Mouse (Mus musculus) spleen, embryonic (tissue): ENCODE results near the gene Cacna2d2.

Experiments
- CTCF ChIA-PET: fragments of 350-600 bp; sonication (Branson Sonifier 250); formaldehyde crosslinking; loops from one replicate; lab custom pipeline; 2022; lab: Charles Lee

Gene Cacna2d2

DNA sequence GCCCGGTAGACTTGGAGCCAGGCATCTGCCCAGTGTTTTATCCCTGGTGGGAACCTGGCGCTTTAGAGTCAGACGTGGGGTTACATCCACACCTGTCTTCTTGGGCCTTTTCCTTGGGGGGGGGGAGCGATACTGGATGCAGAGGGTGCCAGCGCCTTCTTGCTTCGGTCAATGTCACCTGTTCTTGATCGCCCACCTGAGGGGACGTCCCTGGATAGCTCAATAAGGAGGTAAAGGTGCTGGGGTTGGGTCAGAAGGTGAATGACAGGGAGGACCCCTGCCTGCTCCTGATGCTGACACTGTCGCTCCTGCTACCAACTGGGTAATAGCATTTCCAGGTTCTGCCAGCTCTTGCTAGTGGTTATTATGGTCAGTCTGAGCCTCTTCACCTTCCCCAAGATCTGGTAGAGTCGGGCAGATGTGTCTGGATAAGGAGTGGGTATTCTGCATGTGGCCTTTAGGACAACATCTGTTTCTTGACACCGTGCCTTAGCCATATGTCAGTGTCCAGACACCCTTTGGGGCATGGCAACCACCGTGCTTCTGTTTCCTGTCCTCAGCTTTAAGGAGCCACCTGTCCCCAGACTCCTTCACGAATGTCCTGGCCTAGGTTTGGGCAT, 1.4 kb downstream of the Cacna2d2 start:
- CTCF ChIA-PET, result no interaction called here

DNA sequence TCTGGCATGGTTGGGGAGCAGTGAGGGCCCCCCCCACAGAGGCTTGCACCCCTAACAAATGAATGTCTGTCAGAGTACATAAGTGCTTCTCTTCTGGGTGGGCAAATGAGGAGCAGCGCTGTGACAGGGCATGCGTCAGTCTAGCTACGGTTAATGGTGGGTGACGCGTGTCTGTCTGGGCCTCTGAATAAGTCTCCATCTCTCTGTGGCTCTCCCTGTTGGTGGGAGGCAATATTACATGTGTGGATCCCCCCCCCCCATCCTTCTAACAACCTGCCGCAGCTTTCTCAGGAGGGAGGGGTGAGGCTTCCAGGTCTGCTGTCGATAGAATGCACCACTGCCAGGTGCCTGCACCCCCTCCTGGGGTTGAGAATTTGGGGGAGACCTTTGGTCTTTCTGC, 3.7 kb downstream of the Cacna2d2 start:
- CTCF ChIA-PET, result no interaction called here

DNA sequence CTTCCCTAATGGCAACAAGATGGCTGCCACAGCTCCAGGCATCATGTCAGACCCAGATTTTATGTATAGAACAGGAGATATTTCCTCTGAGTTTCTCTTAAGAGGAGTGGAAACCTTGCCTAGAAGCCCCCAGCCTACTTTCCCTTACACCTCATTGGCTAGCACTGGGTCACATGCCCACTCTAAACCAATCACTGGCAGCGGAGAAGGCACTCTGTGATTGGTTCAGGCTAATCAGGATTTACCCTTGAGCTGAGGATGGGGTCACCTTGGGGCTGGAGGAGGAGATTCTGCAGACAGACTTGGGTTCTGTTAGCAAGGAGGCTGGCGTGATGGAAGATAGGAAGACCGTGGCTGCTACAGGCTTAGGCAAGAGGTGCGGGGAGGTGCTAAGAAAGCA, 10.0 kb downstream of the Cacna2d2 start:
- CTCF ChIA-PET, result no interaction called here

DNA sequence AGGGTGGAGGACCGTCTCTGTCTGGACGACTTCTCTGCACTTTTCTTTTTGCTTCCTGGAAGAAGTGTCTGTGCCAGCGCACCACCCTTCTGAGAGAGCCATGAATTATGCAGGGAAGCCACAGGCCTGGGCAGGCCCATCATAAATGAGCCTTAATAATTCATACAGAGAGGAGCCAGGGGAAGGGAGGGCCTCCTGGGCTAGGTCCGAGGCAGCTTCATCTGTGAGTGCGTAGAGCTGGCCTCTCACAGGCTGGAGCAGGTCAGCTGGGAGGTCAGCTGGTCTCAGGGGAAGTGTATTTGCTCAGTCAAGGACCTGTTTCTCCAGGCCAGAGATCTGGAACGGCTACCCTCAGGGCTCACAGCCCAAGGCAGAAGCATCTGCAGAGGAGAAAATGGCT, 17.7 kb downstream of the Cacna2d2 start:
- CTCF ChIA-PET, result no interaction called here

GRCm38 (mm10) chr9:107419491-107420244, 20.3 kb downstream of the Cacna2d2 start:
- CTCF ChIA-PET, result no interaction called here

DNA sequence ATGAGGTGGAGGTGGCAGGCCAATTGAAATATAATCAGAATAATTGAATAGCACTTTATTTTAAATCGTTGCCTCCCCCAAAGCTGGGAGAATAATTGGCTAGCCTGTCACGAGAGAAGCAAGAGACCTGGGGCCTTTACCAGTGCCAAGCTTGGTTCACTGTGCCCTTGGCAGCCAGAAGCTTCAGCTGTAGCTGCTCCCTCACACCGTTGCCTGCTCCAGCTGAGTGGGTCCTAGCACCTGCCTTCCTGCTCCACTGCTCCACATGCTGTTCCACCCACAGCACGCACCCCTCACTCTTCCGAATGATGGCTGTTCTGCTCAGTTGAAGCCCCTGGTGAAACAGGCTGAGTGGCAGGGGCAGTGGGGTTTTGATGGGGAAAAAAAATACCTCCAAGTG, 21.5 kb downstream of the Cacna2d2 start:
- CTCF ChIA-PET, result no interaction called here

GRCm38 (mm10) chr9:107422878-107423277, 23.5 kb downstream of the Cacna2d2 start:
- CTCF ChIA-PET, result no interaction called here

GRCm38 (mm10) chr9:107424485-107425175, 25.2 kb downstream of the Cacna2d2 start:
- CTCF ChIA-PET, result no interaction called here

GRCm38 (mm10) chr9:107427876-107428275, 28.5 kb downstream of the Cacna2d2 start:
- CTCF ChIA-PET, result no interaction called here

DNA sequence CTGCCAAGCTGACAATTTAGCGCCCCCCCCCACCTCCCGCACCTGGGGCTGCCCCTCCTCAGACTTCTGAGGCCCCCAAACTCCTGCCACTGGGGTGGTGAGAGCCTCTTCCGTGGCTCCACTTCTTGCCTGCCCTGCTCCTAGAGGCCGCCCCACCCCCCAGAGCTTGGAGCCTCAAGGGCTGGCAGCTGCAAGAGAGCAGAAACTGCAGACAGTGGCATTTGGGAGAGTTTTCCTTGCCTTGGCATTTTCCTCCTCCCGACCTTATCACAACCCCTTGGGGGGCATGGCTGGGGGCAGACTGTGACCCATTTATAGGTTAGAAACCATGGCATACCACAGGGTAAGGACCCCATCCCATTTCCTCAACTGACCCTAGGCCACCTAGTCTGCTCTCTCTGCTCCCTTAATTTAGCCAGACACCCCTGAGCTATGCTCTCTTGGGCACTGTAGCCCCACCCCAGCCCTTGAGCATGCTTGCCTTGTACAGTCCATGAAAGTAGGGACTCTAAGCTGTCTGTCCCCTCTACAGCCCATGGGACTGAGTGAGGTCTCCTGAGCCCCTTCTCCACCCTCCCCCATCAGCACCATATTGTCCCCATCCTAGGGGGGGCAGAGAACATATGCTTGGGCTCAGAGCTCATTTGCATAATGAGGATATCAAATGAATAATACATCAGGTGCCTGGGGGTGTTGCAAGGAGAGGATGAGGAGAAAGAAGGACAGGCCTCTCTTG, 29.2 kb downstream of the Cacna2d2 start:
- CTCF ChIA-PET, result no interaction called here

DNA sequence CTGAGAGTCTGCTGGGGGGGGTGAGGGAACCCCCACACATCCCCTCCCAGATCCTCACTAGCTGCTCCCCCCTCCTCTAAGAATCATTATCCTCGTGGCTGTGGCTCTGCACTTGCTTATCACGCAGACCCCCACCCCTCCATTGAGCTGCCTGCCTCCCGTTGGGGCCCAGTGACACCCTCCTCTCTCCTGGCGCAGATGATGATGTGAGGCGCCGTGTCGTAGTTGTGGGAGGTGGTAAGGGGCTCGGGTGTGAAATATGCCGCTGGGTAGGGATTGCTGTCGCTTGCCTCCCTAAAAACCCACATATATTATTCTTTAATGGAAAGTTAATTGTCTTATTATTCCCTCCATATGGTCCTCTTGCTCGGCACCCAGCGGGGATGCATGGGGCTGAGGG, 31.0 kb downstream of the Cacna2d2 start:
- CTCF ChIA-PET, result no interaction called here

DNA sequence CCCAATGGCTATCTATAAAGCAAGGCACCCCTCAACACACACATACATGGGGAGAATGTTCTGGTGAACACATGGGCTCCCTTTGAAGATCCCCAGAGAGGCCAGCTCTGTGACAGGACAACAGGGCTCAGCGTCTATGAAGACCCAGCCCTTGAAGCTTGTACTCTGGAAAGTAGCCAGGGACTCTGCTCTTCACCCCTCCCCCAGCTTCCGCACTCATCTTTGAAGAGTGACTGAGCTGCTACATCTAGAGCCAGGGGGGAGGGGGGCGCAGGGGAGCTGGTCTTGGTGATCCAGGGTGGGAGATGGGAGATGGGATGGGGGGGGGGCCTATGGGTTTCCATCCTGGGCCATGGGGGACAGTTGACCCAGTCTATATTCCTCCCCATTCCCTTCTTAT, 33.1 kb downstream of the Cacna2d2 start:
- CTCF ChIA-PET, result no interaction called here

GRCm38 (mm10) chr9:107434851-107435250, 35.4 kb downstream of the Cacna2d2 start:
- CTCF ChIA-PET, result no interaction called here

GRCm38 (mm10) chr9:107435285-107435684, 35.9 kb downstream of the Cacna2d2 start:
- CTCF ChIA-PET, result no interaction called here

DNA sequence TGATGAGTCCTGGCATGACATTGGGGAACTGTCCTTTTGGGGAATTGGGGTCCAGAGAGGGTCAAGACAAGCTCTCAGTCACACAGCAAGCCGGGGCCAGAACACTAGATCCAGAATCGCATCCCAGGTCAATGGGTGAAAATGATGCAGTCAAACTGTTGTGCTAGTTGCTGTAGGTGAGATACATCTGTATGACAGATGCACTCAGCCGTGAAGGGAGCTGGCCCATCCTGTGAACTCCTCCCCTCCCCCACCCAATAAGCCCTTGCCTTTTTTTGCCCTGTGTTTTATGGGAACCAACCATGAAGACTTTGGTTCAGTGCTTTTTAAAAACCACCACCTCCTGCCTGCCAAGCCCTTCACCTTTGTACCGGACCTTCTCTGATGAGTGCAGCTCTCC, 43.5 kb downstream of the Cacna2d2 start:
- CTCF ChIA-PET, result no interaction called here

DNA sequence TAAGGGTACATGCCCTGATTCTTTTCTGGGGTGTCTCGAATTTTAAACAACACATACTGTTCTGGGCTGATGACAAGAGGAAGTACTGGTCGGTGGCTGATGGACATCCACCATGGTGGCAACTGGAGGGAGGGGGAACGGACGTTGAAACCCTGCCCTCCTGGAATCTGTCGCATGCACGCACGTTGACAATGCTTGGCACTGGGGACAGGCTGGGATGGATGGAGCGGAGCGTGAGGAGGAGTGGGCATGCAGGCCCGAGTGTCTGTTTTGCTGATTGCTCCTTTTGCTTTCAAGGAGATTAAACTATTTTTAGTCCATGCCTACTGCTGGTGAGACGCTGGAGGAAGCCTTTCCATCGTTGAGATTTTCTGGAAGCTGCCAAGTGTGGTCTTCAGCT, 43.9 kb downstream of the Cacna2d2 start:
- CTCF ChIA-PET, result no interaction called here

DNA sequence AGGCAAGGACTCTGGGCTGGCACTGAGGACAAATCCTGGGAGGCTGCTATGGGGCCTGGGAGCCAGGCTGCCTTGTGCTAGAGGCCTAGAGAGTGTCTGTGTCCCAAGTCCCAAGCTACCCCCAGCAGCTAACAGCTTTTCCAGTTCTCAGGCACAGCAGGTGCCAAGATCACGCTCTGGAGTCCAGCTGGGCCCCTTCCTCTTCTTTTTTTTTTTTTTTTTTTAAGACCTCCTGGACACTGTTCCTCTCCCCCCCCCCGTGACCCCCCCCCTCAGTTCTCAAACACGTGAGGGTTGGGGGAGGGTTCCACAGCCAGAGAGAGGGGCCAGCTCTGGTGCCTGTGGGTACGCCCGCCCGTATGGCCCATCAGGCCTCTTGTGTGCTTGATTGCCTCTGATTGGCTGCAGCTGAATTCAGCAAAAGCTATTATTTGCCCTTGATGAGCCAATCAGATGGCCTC, 45.6 kb downstream of the Cacna2d2 start:
- CTCF ChIA-PET, result no interaction called here

DNA sequence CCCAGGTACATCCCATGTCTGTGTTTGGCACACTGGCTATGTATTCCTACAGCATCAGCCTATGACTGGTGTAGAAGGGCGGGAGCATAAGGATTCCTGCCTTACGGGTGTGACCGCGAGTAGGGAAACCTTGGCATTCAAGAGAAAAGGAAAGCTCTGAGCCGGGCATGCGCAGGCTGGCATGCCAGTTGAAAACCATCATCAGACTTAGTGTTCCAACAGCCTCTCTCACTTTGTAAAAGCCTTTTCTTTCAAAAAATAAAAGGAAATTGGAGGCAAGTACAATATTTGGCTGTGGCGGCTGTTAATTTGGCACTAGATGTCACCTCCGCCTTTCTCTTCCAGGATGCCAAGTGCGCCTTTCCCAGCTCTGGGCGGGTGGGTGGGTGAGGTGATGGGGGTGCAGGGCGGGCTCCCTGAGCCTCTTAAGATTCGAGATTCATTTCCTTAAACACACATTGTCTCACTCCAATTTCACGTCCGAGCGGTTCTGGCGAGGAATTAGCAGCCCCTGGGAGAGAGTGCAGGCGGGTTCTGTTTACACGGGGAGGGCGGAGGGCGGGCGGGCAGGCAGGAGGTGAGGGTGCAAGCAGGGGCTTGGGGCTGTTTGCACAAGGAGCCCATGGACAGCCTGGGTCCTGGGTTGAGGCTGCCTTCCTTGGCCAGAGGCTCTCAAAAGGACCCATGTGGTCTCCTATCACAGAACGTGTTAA, 49.5 kb downstream of the Cacna2d2 start:
- CTCF ChIA-PET, result no interaction called here

DNA sequence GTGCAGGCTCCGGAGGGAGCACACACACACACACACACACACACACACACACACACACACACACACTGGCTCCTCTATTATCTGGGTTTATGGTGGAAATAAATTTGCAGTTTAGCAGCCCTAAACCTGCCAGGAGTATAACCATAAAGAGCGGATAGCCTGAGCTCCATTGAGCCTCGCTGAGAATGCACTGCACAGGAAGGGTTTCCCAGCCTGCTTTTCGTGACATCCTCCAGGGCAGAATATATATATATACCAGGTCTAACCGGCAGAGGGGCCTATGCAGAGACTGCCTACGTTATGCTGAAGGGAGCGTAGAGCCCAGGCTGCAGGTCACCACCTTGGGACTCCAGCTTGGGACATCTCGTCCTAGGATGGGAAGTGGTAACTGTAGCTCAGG, 52.0 kb downstream of the Cacna2d2 start:
- CTCF ChIA-PET, result no interaction called here

- CTCF ChIA-PET, result no interaction called here
Measured at GRCm38 (mm10) chr9:107451891-107452521, 52.6 kb downstream of the Cacna2d2 start.

GRCm38 (mm10) chr9:107452552-107452951, 53.1 kb downstream of the Cacna2d2 start:
- CTCF ChIA-PET, result no interaction called here
